Mouse (Mus musculus) thymus, adult 2 months (tissue): ENCODE results near the gene Slc6a17.

Experiments
- CTCF ChIP-seq: fragments of 200-500 bp; IDR thresholded peaks from 2 replicates; pipeline ENCODE4 v1.5.1; 2012; ENCODE audit warnings: mild to moderate bottlenecking, control low read depth, low read length, moderate library complexity, borderline replicate concordance; ENCODE audit not compliant: control insufficient read depth, poor library complexity, insufficient read depth; ENCODE audit errors: extremely low read depth
- POLR2A ChIP-seq: fragments of 200-500 bp; IDR thresholded peaks from 2 replicates; pipeline ENCODE4 v1.6.1; 2012; ENCODE audit warnings: mild to moderate bottlenecking, low read length, control low read depth, moderate library complexity; ENCODE audit not compliant: control insufficient read depth, poor library complexity, insufficient read depth; ENCODE audit errors: extremely low read depth

DNA sequence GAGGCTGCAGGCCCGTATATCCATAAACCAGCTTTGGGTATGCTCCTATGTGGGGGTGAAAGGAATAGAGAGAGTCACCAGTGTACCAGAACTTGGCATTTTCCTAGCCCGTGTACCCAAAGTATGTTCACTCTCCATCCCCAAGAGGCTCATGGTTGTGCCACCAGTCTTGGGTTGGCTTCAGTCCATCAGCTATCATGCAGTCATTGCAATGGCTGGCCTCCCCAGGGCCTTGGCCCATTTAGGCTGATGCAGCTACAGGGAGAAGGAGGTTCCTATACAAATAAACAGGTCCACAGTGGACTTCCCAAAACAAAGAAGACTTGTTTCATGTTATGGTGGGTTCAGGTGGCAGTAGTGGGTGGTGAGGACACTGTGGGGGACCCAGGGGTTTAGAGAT, 80.2 kb downstream of the Slc6a17 start:
- TF ChIP-seq CTCF (no peak), POLR2A (no peak)
